Mouse (Mus musculus): ENCODE results near the gene Sord. TPM values are rescaled to one million over a fixed set of nuclear protein-coding genes. Genes with fewer than 3 reads are reported as not detected.

Sord gene
- total and polyA plus RNA-seq, 3 experiments = 39.6 to 61.7 TPM; not detected in 1

GRCm38 (mm10) chr2:122240735-122241134, 6.2 kb downstream of the Sord start:
- no peak overlapping the region for H3K27ac ChIP-seq (ENCODE audit: control insufficient read depth, low read depth, low read length)
- H3K36me3 ChIP-seq (ENCODE audit: control insufficient read depth in 1 of 2, insufficient read depth in 2 of 2, low read length in 2 of 2) = peaks cover 0 to 20% of the 10 kb centered on the region in 2 experiments; a peak in 2 of 4 replicates
- DNase-seq (ENCODE audit: low read depth, low spot score) = no peak
- TF ChIP-seq POLR2A (IDR thresholded peaks at IDR 0.05; ENCODE audit: control insufficient read depth in 1 of 2, insufficient read depth in 1 of 2, low read depth in 1 of 2, low read length in 2 of 2, poor library complexity in 1 of 2) = no peak
- no peak for TF ChIP-seq TAL1 (IDR thresholded peaks at IDR 0.05; ENCODE audit: low read length)
- TF ChIP-seq TCF12 (IDR thresholded peaks at IDR 0.05; ENCODE audit: low read depth, low read length) = no peak
- TF ChIP-seq MAFK (IDR thresholded peaks at IDR 0.05; ENCODE audit: borderline replicate concordance, low read depth, low read length) = no peak
- TF ChIP-seq RCOR1 (IDR thresholded peaks at IDR 0.05; ENCODE audit: low read depth, low read length) = no peak
- no peak for TF ChIP-seq MXI1 (IDR thresholded peaks at IDR 0.05; ENCODE audit: low read depth, low read length)
- no peak for TF ChIP-seq NELFE (IDR thresholded peaks at IDR 0.05; ENCODE audit: low read depth, low read length)
- TF ChIP-seq ZNF384 (IDR thresholded peaks at IDR 0.05; ENCODE audit: low read depth, low read length) = no peak
- no peak for TF ChIP-seq MAX (IDR thresholded peaks at IDR 0.05; ENCODE audit: low read length)
- TF ChIP-seq ZC3H11A (IDR thresholded peaks at IDR 0.05; ENCODE audit: low read depth, low read length) = no peak
- TF ChIP-seq ETS1 (IDR thresholded peaks at IDR 0.05; ENCODE audit: low read depth, low read length) = no peak
- TF ChIP-seq UBTF (IDR thresholded peaks at IDR 0.05; ENCODE audit: borderline replicate concordance, insufficient read depth, low read depth, low read length) = no peak
- TF ChIP-seq EP300 (IDR thresholded peaks at IDR 0.05; ENCODE audit: low read depth in 1 of 2, low read length in 2 of 2) = no peak
- no peak for TF ChIP-seq GATA1 (IDR thresholded peaks at IDR 0.05; ENCODE audit: low read depth, low read length)
- TF ChIP-seq SMC3 (IDR thresholded peaks at IDR 0.05; ENCODE audit: low read depth, low read length) = no peak
- TF ChIP-seq GABPA (IDR thresholded peaks at IDR 0.05; ENCODE audit: low read depth, low read length) = no peak
- H3K27me3 ChIP-seq (ENCODE audit: control insufficient read depth in 1 of 2, insufficient read depth in 2 of 2, low read length in 2 of 2) = no peaks in the 10 kb centered on the region
- H3K79me2 ChIP-seq (ENCODE audit: control insufficient read depth, insufficient read depth, low read length, poor library complexity) = peaks cover 6% of the 10 kb centered on the region; the same call in 1 of the 2 replicates
- peaks cover 5 to 19% of the 10 kb centered on the region in 2 experiments for H3K4me1 ChIP-seq (ENCODE audit: control insufficient read depth in 1 of 2, insufficient read depth in 2 of 2, low read length in 2 of 2)
- H3K4me3 ChIP-seq (ENCODE audit: control insufficient read depth in 1 of 2, insufficient read depth in 1 of 2, low read depth in 2 of 2, low read length in 2 of 2) = no peak overlapping the region
- H3K9me3 ChIP-seq (replicated peaks; ENCODE audit: insufficient read depth, low read length) = no peaks in the 10 kb centered on the region
- H3K9ac ChIP-seq (ENCODE audit: control insufficient read depth, low read depth, low read length, poor library complexity, severe bottlenecking) = no peak overlapping the region

- Histone ChIP-seq H3K9me3 (replicated peaks; ENCODE audit: insufficient read depth, low read length) (no peaks in the 10 kb centered on the region), H3K4me3 (ENCODE audit: control insufficient read depth in 1 of 2, insufficient read depth in 1 of 2, low read depth in 2 of 2, low read length in 2 of 2) (no peak overlapping the region), H3K27ac (ENCODE audit: control insufficient read depth, low read depth, low read length) (no peak overlapping the region), H3K27me3 (ENCODE audit: control insufficient read depth in 1 of 2, insufficient read depth in 2 of 2, low read length in 2 of 2) (no peaks in the 10 kb centered on the region), H3K4me1 (ENCODE audit: control insufficient read depth in 1 of 2, insufficient read depth in 2 of 2, low read length in 2 of 2) (peaks cover 5 to 17% of the 10 kb centered on the region in 2 experiments), H3K9ac (ENCODE audit: control insufficient read depth, low read depth, low read length, poor library complexity, severe bottlenecking) (no peak overlapping the region), H3K79me2 (ENCODE audit: control insufficient read depth, insufficient read depth, low read length, poor library complexity) (peaks cover 6% of the 10 kb centered on the region; the same call in 1 of the 2 replicates), H3K36me3 (ENCODE audit: control insufficient read depth in 1 of 2, insufficient read depth in 2 of 2, low read length in 2 of 2) (peaks cover 0 to 17% of the 10 kb centered on the region in 2 experiments; a peak in 2 of 4 replicates)
- DNase-seq (ENCODE audit: low read depth, low spot score) = no peak
- TF ChIP-seq MYC (IDR thresholded peaks at IDR 0.05; ENCODE audit: low read depth, low read length) (no peak), HCFC1 (IDR thresholded peaks at IDR 0.05; ENCODE audit: low read depth, low read length) (no peak), GATA1 (IDR thresholded peaks at IDR 0.05; ENCODE audit: low read depth, low read length) (no peak), ZKSCAN1 (IDR thresholded peaks at IDR 0.05; ENCODE audit: low read depth, low read length) (no peak), CTCF (IDR thresholded peaks at IDR 0.05 in 2 of 3, conservative IDR thresholded peaks at IDR 0.05 in 1 of 3; ENCODE audit: control insufficient read depth in 1 of 3, insufficient read depth in 1 of 3, low read depth in 2 of 3, low read length in 3 of 3, poor library complexity in 1 of 3, severe bottlenecking in 1 of 3) (no peak), USF1 (IDR thresholded peaks at IDR 0.05; ENCODE audit: low read depth, low read length) (no peak), TBP (IDR thresholded peaks at IDR 0.05; ENCODE audit: low read depth, low read length) (no peak), MEF2A (IDR thresholded peaks at IDR 0.05; ENCODE audit: extremely low read depth, insufficient replicate concordance, low read depth, low read length, poor library complexity, severe bottlenecking) (no peak), TAL1 (IDR thresholded peaks at IDR 0.05; ENCODE audit: low read length) (no peak), MXI1 (IDR thresholded peaks at IDR 0.05; ENCODE audit: low read depth, low read length) (no peak), POLR2AphosphoS5 (IDR thresholded peaks at IDR 0.05; ENCODE audit: borderline replicate concordance, low read depth, low read length) (no peak), ZNF384 (IDR thresholded peaks at IDR 0.05; ENCODE audit: low read depth, low read length) (no peak), ZMIZ1 (IDR thresholded peaks at IDR 0.05; ENCODE audit: low read depth, low read length) (no peak), POLR2A (IDR thresholded peaks at IDR 0.05; ENCODE audit: control insufficient read depth in 1 of 2, insufficient read depth in 1 of 2, low read depth in 1 of 2, low read length in 2 of 2, poor library complexity in 1 of 2) (no peak), E2F4 (IDR thresholded peaks at IDR 0.05; ENCODE audit: borderline replicate concordance, low read depth, low read length) (no peak), MYB (IDR thresholded peaks at IDR 0.05; ENCODE audit: low read depth, low read length) (no peak), UBTF (IDR thresholded peaks at IDR 0.05; ENCODE audit: borderline replicate concordance, insufficient read depth, low read depth, low read length) (no peak)
These were observed 6.7 kb downstream of the Sord start for GRCm38 (mm10) chr2:122241226-122241625.
